8 mouse cellular contexts compared by ENCODE assay signal in the genomic region with DNA sequence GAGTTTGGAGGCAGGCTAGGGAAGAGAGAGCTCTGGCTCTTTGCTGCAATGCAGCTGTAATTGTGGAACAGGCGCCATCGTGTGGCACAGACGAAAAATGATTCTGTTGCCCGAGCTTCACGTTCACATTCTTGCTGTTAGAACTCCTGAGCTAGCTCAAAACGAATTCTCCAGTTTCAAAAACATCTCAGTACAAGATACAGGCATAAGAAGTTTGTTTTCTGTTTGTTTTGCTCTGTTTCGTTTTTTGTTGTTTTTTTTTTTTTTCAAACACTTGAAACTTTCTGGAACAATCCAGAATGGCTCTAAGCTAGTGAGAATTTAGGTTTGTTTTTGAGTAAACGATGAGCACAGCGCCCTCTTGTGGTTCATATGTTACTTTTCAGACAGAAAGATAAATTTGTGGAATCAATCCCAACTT.
DNase-seq lines count a peak whose midpoint lies in the region; ATAC-seq and TF ChIP-seq lines count a peak whose summit lies in the region.

No protein-coding gene starts in this region.

- peak overlapping the region; percentile 51 for H3K4me2 ChIP-seq in heart, embryonic 14.5 days (ENCODE audit: low read length)
- H3K4me2 ChIP-seq in liver, embryonic 12.5 days: peak overlapping the region; percentile 25; the same call in 1 of the 2 replicates
- H3K4me2 ChIP-seq in neural tube, embryonic 11.5 days (ENCODE audit: low read depth): no peak overlapping the region

- H3K36me3 ChIP-seq in heart, embryonic 14.5 days (ENCODE audit: control insufficient read depth, insufficient read depth, low read length): no peaks in the 10 kb centered on the region
- H3K36me3 ChIP-seq in liver, embryonic 12.5 days: no peaks in the 10 kb centered on the region
- no peaks in the 10 kb centered on the region for H3K36me3 ChIP-seq in neural tube, embryonic 11.5 days (ENCODE audit: control insufficient read depth, insufficient read depth, low read length)
- H3K36me3 ChIP-seq in testis, adult 2 months (ENCODE audit: control insufficient read depth, insufficient read depth, low read length): no peaks in the 10 kb centered on the region

- no peak overlapping the region for H3K4me3 ChIP-seq in bone marrow, adult 2 months (replicated peaks; ENCODE audit: control insufficient read depth, low read depth, low read length)
- H3K4me3 ChIP-seq in embryonic fibroblast, embryonic 13.5 days (ENCODE audit: insufficient read depth, low read length): no peak overlapping the region
- H3K4me3 ChIP-seq in heart, embryonic 14.5 days (ENCODE audit: control insufficient read depth in 1 of 2, insufficient read depth in 1 of 2, low read depth in 1 of 2, low read length in 2 of 2): peak overlapping the region in 1 of 2 experiments; percentile 4; a peak in 1 of 4 replicates
- no peak overlapping the region; the same call in 1 of the 2 replicates for H3K4me3 ChIP-seq in liver, embryonic 12.5 days
- H3K4me3 ChIP-seq in neural tube, embryonic 11.5 days (ENCODE audit: low read depth, low read length): no peak overlapping the region
- no peak overlapping the region for H3K4me3 ChIP-seq in testis, adult 2 months (ENCODE audit: control insufficient read depth, low read depth, low read length)

- no peak overlapping the region for H3K27ac ChIP-seq in bone marrow, adult 2 months (ENCODE audit: control insufficient read depth, insufficient read depth, low read depth, low read length, poor library complexity)
- no peak overlapping the region for H3K27ac ChIP-seq in embryonic fibroblast, embryonic 13.5 days (ENCODE audit: insufficient read depth, low read length)
- H3K27ac ChIP-seq in heart, embryonic 14.5 days (replicated peaks in 1 of 2; ENCODE audit: control insufficient read depth in 1 of 2, insufficient read depth in 1 of 2, low read depth in 2 of 2, low read length in 2 of 2): no peak overlapping the region
- no peak overlapping the region for H3K27ac ChIP-seq in liver, embryonic 12.5 days
- no peak overlapping the region for H3K27ac ChIP-seq in neural tube, embryonic 11.5 days (ENCODE audit: low read depth, low read length)
- no peak overlapping the region for H3K27ac ChIP-seq in testis, adult 2 months (ENCODE audit: control insufficient read depth, insufficient read depth, low read depth, low read length)

- TF ChIP-seq POLR2A in bone marrow, adult 2 months (IDR thresholded peaks at IDR 0.05; ENCODE audit: borderline replicate concordance, control insufficient read depth, low read depth, low read length): no peak
- TF ChIP-seq POLR2A in embryonic fibroblast, embryonic 13.5 days (IDR thresholded peaks at IDR 0.05; ENCODE audit: low read depth, low read length): no peak
- TF ChIP-seq POLR2A in testis, adult 2 months (IDR thresholded peaks at IDR 0.05; ENCODE audit: control insufficient read depth, low read depth, low read length): no peak

- H3K9ac ChIP-seq in heart, embryonic 14.5 days (ENCODE audit: low read length): no peak overlapping the region
- no peak overlapping the region for H3K9ac ChIP-seq in liver, embryonic 12.5 days
- no peak overlapping the region for H3K9ac ChIP-seq in neural tube, embryonic 11.5 days (ENCODE audit: low read length)

- H3K4me1 ChIP-seq in bone marrow, adult 2 months (ENCODE audit: control insufficient read depth, insufficient read depth, low read length): no peaks in the 10 kb centered on the region
- H3K4me1 ChIP-seq in embryonic fibroblast, embryonic 13.5 days (ENCODE audit: control insufficient read depth, insufficient read depth, low read length): no peaks in the 10 kb centered on the region
- H3K4me1 ChIP-seq in heart, embryonic 14.5 days (ENCODE audit: control insufficient read depth in 2 of 2, insufficient read depth in 2 of 2, low read length in 2 of 2): peaks cover 0 to 4% of the 10 kb centered on the region in 2 experiments; a peak in 1 of 4 replicates
- no peaks in the 10 kb centered on the region for H3K4me1 ChIP-seq in liver, embryonic 12.5 days
- no peaks in the 10 kb centered on the region for H3K4me1 ChIP-seq in neural tube, embryonic 11.5 days (ENCODE audit: control insufficient read depth, insufficient read depth, low read length)
- no peaks in the 10 kb centered on the region; the same call in 1 of the 2 replicates for H3K4me1 ChIP-seq in testis, adult 2 months (ENCODE audit: control insufficient read depth, insufficient read depth, low read length)

- H3K9me3 ChIP-seq in heart, embryonic 14.5 days (ENCODE audit: control insufficient read depth, low read length): no peaks in the 10 kb centered on the region
- no peaks in the 10 kb centered on the region for H3K9me3 ChIP-seq in liver, embryonic 12.5 days (replicated peaks)
- no peaks in the 10 kb centered on the region for H3K9me3 ChIP-seq in neural tube, embryonic 11.5 days (ENCODE audit: control insufficient read depth, low read length)

- DNase-seq in CD4-positive helper T cell, adult 2 months (ENCODE audit: low read depth, low spot score): peak; percentile 79
- DNase-seq in kidney, postnatal 10 days: peak; percentile 87
- DNase-seq in neural tube, embryonic 11.5 days (ENCODE audit: low spot score): peak; percentile 74

- no peaks in the 10 kb centered on the region for H3K27me3 ChIP-seq in heart, embryonic 14.5 days (ENCODE audit: control insufficient read depth, insufficient read depth, low read length)
- no peaks in the 10 kb centered on the region for H3K27me3 ChIP-seq in liver, embryonic 12.5 days (replicated peaks)
- no peaks in the 10 kb centered on the region for H3K27me3 ChIP-seq in neural tube, embryonic 11.5 days (ENCODE audit: control insufficient read depth, insufficient read depth, low read length)
- H3K27me3 ChIP-seq in testis, adult 2 months (ENCODE audit: control insufficient read depth, insufficient read depth, low read length): no peaks in the 10 kb centered on the region

- ATAC-seq in heart, embryonic 14.5 days (ENCODE audit: insufficient number of reproducible peaks, insufficient read depth, low FRiP score, low read depth): no peak
- no peak for ATAC-seq in liver, embryonic 12.5 days
- ATAC-seq in neural tube, embryonic 11.5 days (ENCODE audit: insufficient read depth, low FRiP score, low TSS enrichment): no peak

- 1% methylated on average over 9 of the region's 9 CpGs for WGBS in bone marrow, adult 2 months
- under 1% methylated on average over 9 of the region's 9 CpGs for WGBS in heart, embryonic 14.5 days
- WGBS in liver, embryonic 12.5 days (ENCODE audit: insufficient replicate concordance): 0% methylated on average over 9 of the region's 9 CpGs
- WGBS in neural tube, embryonic 11.5 days: under 1% methylated on average over 9 of the region's 9 CpGs

- TF ChIP-seq CTCF in bone marrow, adult 2 months (IDR thresholded peaks at IDR 0.05; ENCODE audit: control insufficient read depth, insufficient read depth, low read length): peak; percentile 52; the same call in 1 of the 2 replicates
- TF ChIP-seq CTCF in embryonic fibroblast, embryonic 13.5 days (IDR thresholded peaks at IDR 0.05; ENCODE audit: borderline replicate concordance, insufficient read depth, low read length): peak; percentile 72; the same call in 1 of the 2 replicates
- peak; percentile 50; the same call in 1 of the 2 replicates for TF ChIP-seq CTCF in testis, adult 2 months (IDR thresholded peaks at IDR 0.05; ENCODE audit: control insufficient read depth, insufficient read depth, insufficient replicate concordance, low read depth, low read length)
